Mouse (Mus musculus): ENCODE data around the gene Cxcl9. TPM values are rescaled to one million over a fixed set of nuclear protein-coding genes. Genes with fewer than 3 reads are reported as not detected.

Cxcl9 gene
- polyA plus RNA-seq, 1 experiment from 2014 or later, result not detected

Other genes with a start within 250 kb of the Cxcl9 start
- gene G3bp2, start 244.4 kb downstream of the Cxcl9 start, polyA plus RNA-seq (2016; fragmentation: Nextera tagmentation; extraction: Ambion mirVana), result 303 and 317 TPM in 2 replicates
- gene Uso1, start 190.1 kb downstream of the Cxcl9 start, polyA plus RNA-seq (2016; fragmentation: Nextera tagmentation; extraction: Ambion mirVana), result 50.5 and 52.0 TPM in 2 replicates
- gene U90926, start 112.7 kb downstream of the Cxcl9 start, polyA plus RNA-seq (2016; fragmentation: Nextera tagmentation; extraction: Ambion mirVana), result not detected in 2 replicates
- gene Ppef2, start 71.8 kb downstream of the Cxcl9 start, polyA plus RNA-seq (2016; fragmentation: Nextera tagmentation; extraction: Ambion mirVana), result 0.19 and 0.21 TPM in 2 replicates
- 5.9 and 6.6 TPM in 2 replicates for gene Naaa, start 49.9 kb downstream of the Cxcl9 start, polyA plus RNA-seq (2016; fragmentation: Nextera tagmentation; extraction: Ambion mirVana)
- gene Sdad1, start 17.6 kb downstream of the Cxcl9 start, polyA plus RNA-seq (2016; fragmentation: Nextera tagmentation; extraction: Ambion mirVana), result 38.0 and 43.3 TPM in 2 replicates
- 2.6 TPM in 2 replicates for gene Art3, start 3.7 kb upstream of the Cxcl9 start, polyA plus RNA-seq (2016; fragmentation: Nextera tagmentation; extraction: Ambion mirVana)
- gene Cxcl10, start 20.8 kb upstream of the Cxcl9 start, polyA plus RNA-seq (2016; fragmentation: Nextera tagmentation; extraction: Ambion mirVana), result 0.55 TPM in 1 of 2 replicates, not detected in the other
- gene Nup54, start 107.1 kb upstream of the Cxcl9 start, polyA plus RNA-seq (2016; fragmentation: Nextera tagmentation; extraction: Ambion mirVana), result 53.1 and 63.0 TPM in 2 replicates
- gene Scarb2, start 178.8 kb upstream of the Cxcl9 start, polyA plus RNA-seq (2016; fragmentation: Nextera tagmentation; extraction: Ambion mirVana), result 14.2 and 17.0 TPM in 2 replicates
- not detected in 2 replicates for gene Fam47e, start 227.0 kb upstream of the Cxcl9 start, polyA plus RNA-seq (2016; fragmentation: Nextera tagmentation; extraction: Ambion mirVana)

Measured in midbrain, embryonic 12.5 days (tissue).